Mouse (Mus musculus) midbrain, postnatal 0 days (tissue): ENCODE measurements around the gene 1700001O22Rik. TPM values are rescaled to one million over a fixed set of nuclear protein-coding genes. Genes with fewer than 3 reads are reported as not detected.

ENCODE experiments used
- ATAC-seq: fragments of 200-750 bp; cut with Nextera tagmentation; 2 replicates; pipeline ENCODE4 v1.8.0; 2017; ENCODE audit warnings: moderate number of reproducible peaks, mild to moderate bottlenecking, moderate TSS enrichment, moderate library complexity; ENCODE audit not compliant: low FRiP score
- DNase-seq: peaks from one replicate; pipeline ENCODE4 v3.0.0-alpha.2; 2015; ENCODE audit warnings: low spot score
- H3K27ac ChIP-seq: fragments of 300-500 bp; sonication (generic); 2 replicates; pipeline ENCODE4 v1.5.1; 2014; ENCODE audit warnings: low read depth, mild to moderate bottlenecking, low read length, mixed read lengths
- H3K27me3 ChIP-seq: fragments of 300-500 bp; sonication (generic); 2 replicates; pipeline ENCODE4 v1.6.1; 2014; ENCODE audit warnings: low read length, control low read depth, mixed read lengths; ENCODE audit not compliant: insufficient read depth
- H3K36me3 ChIP-seq: fragments of 300-500 bp; sonication (generic); 2 replicates; pipeline ENCODE4 v1.6.1; 2014; ENCODE audit warnings: low read length, control low read depth, mixed read lengths; ENCODE audit not compliant: insufficient read depth
- H3K4me1 ChIP-seq: fragments of 300-500 bp; sonication (generic); 2 replicates; pipeline ENCODE4 v1.6.1; 2014; ENCODE audit warnings: mild to moderate bottlenecking, control low read depth, antibody characterized with exemption, low read length, mixed read lengths; ENCODE audit not compliant: insufficient read depth
- H3K4me2 ChIP-seq: fragments of 300-500 bp; sonication (generic); 2 replicates; pipeline ENCODE4 v1.6.1; 2014; ENCODE audit warnings: low read depth, mild to moderate bottlenecking, low read length, mixed read lengths; ENCODE audit not compliant: poor library complexity, severe bottlenecking
- H3K4me3 ChIP-seq: fragments of 300-500 bp; sonication (generic); 2 replicates; pipeline ENCODE4 v1.5.1; 2014; ENCODE audit warnings: low read depth, mild to moderate bottlenecking, low read length, moderate library complexity
- H3K9ac ChIP-seq: fragments of 300-500 bp; sonication (generic); replicated peaks from 2 replicates; pipeline ENCODE4 v1.6.1; 2014; ENCODE audit warnings: mild to moderate bottlenecking, low read length, moderate library complexity, mixed read lengths; ENCODE audit not compliant: poor library complexity, severe bottlenecking
- H3K9me3 ChIP-seq: fragments of 300-500 bp; sonication (generic); 2 replicates; pipeline ENCODE4 v1.6.1; 2016; ENCODE audit warnings: low read length, control low read depth
- CTCF ChIP-seq: IDR thresholded peaks from 2 replicates; pipeline ENCODE4 v1.5.1; 2016; ENCODE audit warnings: antibody characterized with exemption, mild to moderate bottlenecking
- WGBS: fragments of 180-500 bp; shearing (Covaris S2); extraction: QIAGEN DNeasy Blood & Tissue Kit; methylation state at CpG from one replicate; pipeline ENCODE4 v1.1.7; 2014; 5-methylcytosine and 5-hydroxymethylcytosine counted together
- polyA plus RNA-seq: library from polyadenylated mRNA; unstranded; fragments of >200 nt; fragmentation: Nextera tagmentation; extraction: Ambion mirVana; gene quantifications from 2 replicates; pipeline ENCODE4 v1.2.1, GENCODE M21; 2015
- total RNA-seq: library from RNA; depleted of rRNA; stranded (reverse); fragments of >200 nt; gene quantifications from 2 replicates; pipeline ENCODE4 v1.2.3, GENCODE M21; 2014; rRNA removed

The 1700001O22Rik gene
- total RNA-seq (2.4 TPM in 1 of 2 replicates, not detected in the other), polyA plus RNA-seq (1.2 and 1.5 TPM in 2 replicates)

DNA sequence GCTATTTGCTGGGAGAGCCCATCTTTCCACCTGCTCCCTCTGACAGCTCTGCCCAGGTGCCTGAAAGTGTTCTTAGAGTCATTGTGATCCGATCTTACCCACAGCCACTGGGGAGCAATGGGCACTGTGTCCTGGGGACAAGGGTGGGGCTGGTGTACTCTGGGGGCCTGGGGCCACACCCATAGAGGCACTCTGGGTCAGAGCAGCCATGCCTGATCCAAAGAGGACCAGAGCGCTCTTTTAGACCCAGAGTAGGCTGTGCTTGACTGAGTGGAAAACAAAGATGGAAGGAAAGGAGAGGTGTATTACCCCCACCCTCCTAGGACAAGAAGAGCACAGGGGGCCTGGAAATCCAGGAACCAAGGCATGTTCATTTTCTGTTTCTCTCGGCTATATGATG lies at the start of gene 1700001O22Rik:
1700001O22Rik (minus strand) TSS at position 58 of the 400 bp plus-strand sequence.
- Histone ChIP-seq H3K36me3 (no peaks in the 10 kb centered on the region), H3K9me3 (no peaks in the 10 kb centered on the region), H3K27me3 (peaks cover 5% of the 10 kb centered on the region; the same call in 1 of the 2 replicates), H3K27ac (no peak within 1 kb of the TSS), H3K4me2 (no peak within 1 kb of the TSS), H3K4me1 (peaks cover 12% of the 10 kb centered on the region), H3K9ac (no peak within 1 kb of the TSS), H3K4me3 (no peak within 1 kb of the TSS)
- 90% methylated on average over 3 of the region's 3 CpGs for WGBS
- DNase-seq (no peak), ATAC-seq (no peak)
- TF ChIP-seq CTCF: no peak

DNA sequence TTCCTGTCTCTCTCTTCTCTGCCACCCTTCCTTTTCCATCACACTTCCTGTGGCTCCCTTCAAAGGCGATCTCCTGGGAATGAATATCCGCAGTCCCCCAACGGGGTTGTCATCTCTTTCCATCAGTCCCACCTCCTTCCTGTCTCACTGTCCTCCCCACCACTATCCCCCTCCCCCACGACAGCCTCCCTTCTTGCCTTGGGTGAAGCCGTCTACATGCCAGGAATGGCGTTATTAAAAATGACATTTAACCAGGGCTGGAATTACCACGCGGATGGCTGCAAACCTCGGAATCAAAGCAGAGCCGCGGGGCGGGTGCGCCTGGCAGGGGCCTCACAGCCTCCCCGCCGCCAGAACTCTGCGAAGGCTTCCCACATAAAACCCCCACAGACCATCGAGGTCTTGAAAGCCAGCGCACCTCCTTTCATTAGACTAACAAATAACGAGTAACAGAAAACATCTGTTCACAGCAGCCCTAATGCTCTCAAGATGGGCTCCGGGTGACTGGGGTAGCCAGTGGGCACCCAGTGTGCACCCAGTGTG lies 49.4 kb upstream of the 1700001O22Rik start:
- Histone ChIP-seq H3K4me3 (no peak overlapping the region), H3K9me3 (no peaks in the 10 kb centered on the region), H3K36me3 (no peaks in the 10 kb centered on the region), H3K4me1 (peaks cover 17% of the 10 kb centered on the region), H3K4me2 (no peak overlapping the region), H3K9ac (no peak overlapping the region), H3K27me3 (no peaks in the 10 kb centered on the region), H3K27ac (no peak overlapping the region)
- TF ChIP-seq CTCF: no peak
- DNase-seq (no peak), ATAC-seq (no peak)
- 27% methylated on average over 20 of the region's 20 CpGs for WGBS

GRCm38 (mm10) chr2:30850581-30850980 lies 47.1 kb upstream of the 1700001O22Rik start:
- TF ChIP-seq CTCF: no peak
- Histone ChIP-seq H3K4me3 (no peak overlapping the region), H3K27ac (no peak overlapping the region), H3K36me3 (no peaks in the 10 kb centered on the region), H3K9me3 (no peaks in the 10 kb centered on the region), H3K9ac (no peak overlapping the region), H3K4me2 (no peak overlapping the region), H3K4me1 (peaks cover 5% of the 10 kb centered on the region; the same call in 1 of the 2 replicates), H3K27me3 (peaks cover 9% of the 10 kb centered on the region)
- ATAC-seq (no peak), DNase-seq (no peak)
- WGBS: 76% methylated on average over 6 of the region's 6 CpGs

DNA sequence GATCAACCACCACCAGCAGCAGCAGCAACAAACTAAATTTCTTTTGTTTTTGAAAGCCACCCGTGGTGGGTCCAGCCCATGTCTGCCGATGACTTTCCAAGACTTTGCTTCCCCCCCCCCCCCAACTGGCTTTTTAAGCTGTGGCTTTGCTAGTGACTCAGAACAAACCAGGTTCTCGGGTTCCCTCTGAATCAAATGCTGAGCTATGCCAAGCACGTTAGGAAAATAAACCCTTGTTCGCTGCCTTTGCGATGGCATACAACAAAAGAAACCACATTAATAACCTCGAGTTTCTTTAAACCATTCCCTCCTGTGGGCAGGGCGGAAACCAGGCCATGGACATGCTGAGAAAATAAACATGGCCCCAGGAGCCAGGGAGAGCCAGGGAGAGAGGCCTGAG lies 44.7 kb upstream of the 1700001O22Rik start:
- H3K4me1 ChIP-seq: peaks cover 9% of the 10 kb centered on the region; the same call in 1 of the 2 replicates
- ATAC-seq: no peak
- no peak for DNase-seq

DNA sequence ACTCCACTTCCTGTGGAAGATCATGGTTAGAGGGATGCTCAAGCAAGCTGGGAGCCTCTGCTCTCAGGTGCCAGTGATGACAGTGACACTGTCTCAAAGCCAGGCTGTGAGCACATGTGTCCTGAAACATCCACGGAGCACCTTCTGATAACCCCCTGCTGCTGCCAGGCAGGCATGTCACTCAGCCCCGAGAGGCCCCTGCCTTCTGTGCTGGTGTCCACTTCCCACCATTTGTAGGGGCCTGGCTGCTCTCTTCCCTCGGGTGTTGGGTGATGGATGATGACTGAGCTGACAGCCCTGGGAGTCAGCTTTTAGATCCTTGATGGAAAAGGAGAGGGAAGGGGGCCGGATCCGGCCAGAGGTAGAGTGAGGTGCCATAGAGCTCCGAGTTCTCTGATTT lies 43.3 kb upstream of the 1700001O22Rik start:
- Histone ChIP-seq H3K4me1 (0 out of 2 replicates have a peak, but pooled peaks cover 4% of the 10 kb centered on the region), H3K27me3 (peaks cover 27% of the 10 kb centered on the region), H3K4me3 (no peak overlapping the region), H3K27ac (no peak overlapping the region), H3K4me2 (no peak overlapping the region), H3K9me3 (no peaks in the 10 kb centered on the region), H3K36me3 (no peaks in the 10 kb centered on the region), H3K9ac (no peak overlapping the region)
- WGBS: 60% methylated on average over 6 of the region's 6 CpGs
- no peak for TF ChIP-seq CTCF
- ATAC-seq: no peak
- no peak for DNase-seq

More for the DNA sequence above, 44.7 kb upstream of the 1700001O22Rik start:
- Histone ChIP-seq H3K36me3 (no peaks in the 10 kb centered on the region), H3K27me3 (peaks cover 27% of the 10 kb centered on the region), H3K27ac (no peak overlapping the region), H3K9me3 (no peaks in the 10 kb centered on the region), H3K9ac (no peak overlapping the region), H3K4me2 (no peak overlapping the region), H3K4me3 (no peak overlapping the region)
- WGBS: 66% methylated on average over 8 of the region's 8 CpGs
- no peak for TF ChIP-seq CTCF

GRCm38 (mm10) chr2:30846236-30846635 lies 42.8 kb upstream of the 1700001O22Rik start:
- H3K4me3 ChIP-seq: no peak overlapping the region
- H3K4me1 ChIP-seq: 0 out of 2 replicates have a peak, but pooled peaks cover 4% of the 10 kb centered on the region
- no peak overlapping the region for H3K27ac ChIP-seq
- H3K9ac ChIP-seq: no peak overlapping the region
- 89% methylated on average over 8 of the region's 8 CpGs for WGBS
- H3K4me2 ChIP-seq: no peak overlapping the region
- H3K27me3 ChIP-seq: peaks cover 27% of the 10 kb centered on the region
- no peaks in the 10 kb centered on the region for H3K9me3 ChIP-seq
- ATAC-seq: no peak
- no peaks in the 10 kb centered on the region for H3K36me3 ChIP-seq
- no peak for DNase-seq
- no peak for TF ChIP-seq CTCF
